8 mouse cellular contexts compared by ENCODE assay signal in the genomic region with DNA sequence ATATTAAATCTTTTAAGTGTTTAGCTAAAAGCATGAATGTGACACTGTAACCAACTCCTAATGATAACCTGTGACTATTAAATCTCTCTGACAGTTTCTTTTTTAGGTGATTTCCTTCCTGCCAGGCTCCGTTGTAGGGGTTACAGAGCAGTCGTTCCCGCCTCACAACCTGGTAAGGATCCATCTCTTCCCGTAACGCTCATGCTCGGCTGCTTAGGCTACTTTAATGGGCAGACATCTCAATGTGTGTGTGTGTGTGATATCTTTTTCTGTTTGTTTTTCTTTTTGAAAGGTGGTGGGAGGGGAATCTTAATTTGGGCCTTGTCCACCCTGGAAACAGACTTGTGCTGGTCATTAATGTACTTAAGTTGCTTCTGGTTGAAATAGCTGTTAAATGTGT. TPM values are rescaled to one million over a fixed set of nuclear protein-coding genes. Genes with fewer than 3 reads are reported as not detected.
A peak's percentile ranks its signal among the peaks of the same experiment; 100 is the strongest.
DNase-seq lines count a peak whose midpoint lies in the region; ATAC-seq and TF ChIP-seq lines count a peak whose summit lies in the region.

No protein-coding gene starts in this region.

- H3K4me3 ChIP-seq in lung, adult 2 months (replicated peaks; ENCODE audit: extremely low read depth, low read depth, low read length) = peak overlapping the region; percentile 65
- peak overlapping the region; percentile 95 for H3K4me3 ChIP-seq in bone marrow, adult 2 months (replicated peaks; ENCODE audit: control insufficient read depth, low read depth, low read length)
- H3K4me3 ChIP-seq in heart, embryonic 15.5 days = peak overlapping the region; percentile 98
- H3K4me3 ChIP-seq in liver, embryonic 14.5 days (ENCODE audit: insufficient read depth in 1 of 2, low read depth in 2 of 2, low read length in 2 of 2) = peak overlapping the region; percentile 85 to 87

- H3K4me1 ChIP-seq in lung, adult 2 months (ENCODE audit: control insufficient read depth, insufficient read depth, low read length) = peaks cover 2% of the 10 kb centered on the region; the same call in 1 of the 2 replicates
- no peaks in the 10 kb centered on the region; the same call in 1 of the 2 replicates for H3K4me1 ChIP-seq in bone marrow, adult 2 months (ENCODE audit: control insufficient read depth, insufficient read depth, low read length)
- H3K4me1 ChIP-seq in heart, embryonic 15.5 days (replicated peaks) = peaks cover 10% of the 10 kb centered on the region
- peaks cover 0 to 3% of the 10 kb centered on the region in 2 experiments; a peak in 2 of 4 replicates for H3K4me1 ChIP-seq in liver, embryonic 14.5 days (replicated peaks; ENCODE audit: control insufficient read depth in 2 of 2, insufficient read depth in 2 of 2, low read length in 1 of 2)

- ATAC-seq in heart, embryonic 15.5 days (replicated peaks; ENCODE audit: insufficient number of reproducible peaks, insufficient read depth, low FRiP score, low read depth) = no peak
- no peak for ATAC-seq in liver, embryonic 14.5 days (ENCODE audit: insufficient read depth)

- no peak for TF ChIP-seq POLR2A in lung, adult 2 months (IDR thresholded peaks at IDR 0.05; ENCODE audit: borderline replicate concordance, extremely low read depth, low read depth, low read length)
- TF ChIP-seq POLR2A in bone marrow, adult 2 months (IDR thresholded peaks at IDR 0.05; ENCODE audit: borderline replicate concordance, control insufficient read depth, low read depth, low read length) = no peak

- no peaks in the 10 kb centered on the region for H3K27me3 ChIP-seq in heart, embryonic 15.5 days
- no peaks in the 10 kb centered on the region for H3K27me3 ChIP-seq in liver, embryonic 14.5 days (ENCODE audit: control insufficient read depth, insufficient read depth, low read length)

- TF ChIP-seq EP300 in liver, embryonic 14.5 days (IDR thresholded peaks at IDR 0.05; ENCODE audit: low read depth) = no peak; the same call in 1 of the 2 replicates

- H3K36me3 ChIP-seq in heart, embryonic 15.5 days = no peaks in the 10 kb centered on the region; the same call in 1 of the 2 replicates
- peaks cover 16% of the 10 kb centered on the region for H3K36me3 ChIP-seq in liver, embryonic 14.5 days (replicated peaks; ENCODE audit: control insufficient read depth, insufficient read depth, low read depth)

- no peak for TF ChIP-seq CTCF in lung, adult 2 months (IDR thresholded peaks at IDR 0.05; ENCODE audit: insufficient read depth, low read length)
- no peak for TF ChIP-seq CTCF in bone marrow, adult 2 months (IDR thresholded peaks at IDR 0.05; ENCODE audit: control insufficient read depth, insufficient read depth, low read length)
- no peak for TF ChIP-seq CTCF in liver, embryonic 14.5 days (IDR thresholded peaks at IDR 0.05; ENCODE audit: low read depth)

- H3K9me3 ChIP-seq in heart, embryonic 15.5 days (replicated peaks) = no peaks in the 10 kb centered on the region
- H3K9me3 ChIP-seq in liver, embryonic 14.5 days (ENCODE audit: control insufficient read depth, low read length) = no peaks in the 10 kb centered on the region

- no peak overlapping the region for H3K27ac ChIP-seq in bone marrow, adult 2 months (ENCODE audit: control insufficient read depth, insufficient read depth, low read depth, low read length, poor library complexity)
- peak overlapping the region; percentile 99 for H3K27ac ChIP-seq in heart, embryonic 15.5 days
- H3K27ac ChIP-seq in liver, embryonic 14.5 days = peak overlapping the region; percentile 73

- DNase-seq in lung, adult 2 months = no peak
- DNase-seq in lung, postnatal 10 days = no peak
- DNase-seq in liver, embryonic 14.5 days (ENCODE audit: low read depth in 3 of 3, low spot score in 3 of 3) = peak in 1 of 3 experiments; percentile 20
- DNase-seq in ovary, adult 18-20 months (ENCODE audit: low spot score) = no peak
- DNase-seq in layer of hippocampus, postnatal 25 days (ENCODE audit: extremely low spot score in 1 of 2, low spot score in 1 of 2) = no peak
- no peak for DNase-seq in gastrocnemius, postnatal 36 days

- intact Hi-C loops in gastrocnemius, postnatal 36 days (cut with DNase I) = no loop called here

- peak overlapping the region; percentile 66 for H3K4me2 ChIP-seq in heart, embryonic 15.5 days
- H3K4me2 ChIP-seq in liver, embryonic 14.5 days (ENCODE audit: low read depth) = peak overlapping the region; percentile 78

- H3K9ac ChIP-seq in heart, embryonic 15.5 days = peak overlapping the region; percentile 97
- H3K9ac ChIP-seq in liver, embryonic 14.5 days (replicated peaks) = peak overlapping the region; percentile 83

- WGBS in lung, adult 2 months = 0% methylated on average over 6 of the region's 6 CpGs
- 2% methylated on average over 6 of the region's 6 CpGs for WGBS in bone marrow, adult 2 months
- under 1% methylated on average over 6 of the region's 6 CpGs for WGBS in heart, embryonic 15.5 days
- WGBS in liver, embryonic 14.5 days (ENCODE audit: insufficient replicate concordance) = under 1% methylated on average over 6 of the region's 6 CpGs

RNA-seq across cellular contexts. Expression of a gene that starts 1.7 kb away (rescaled TPM):
- 41.3 and 57.3 TPM in 2 replicates for polyA plus RNA-seq in lung, adult 2 months (2012; rRNA removed)
- polyA plus RNA-seq in bone marrow, adult 2 months (2011; ENCODE audit: insufficient read depth, insufficient read length, low replicate concordance, missing spikeins) = 36.7 and 56.8 TPM in 2 replicates
- polyA plus RNA-seq in heart, embryonic 15.5 days (2015; fragmentation: Nextera tagmentation; extraction: Ambion mirVana) = 17.0 and 18.5 TPM in 2 replicates
- polyA plus RNA-seq in liver, embryonic 14.5 days (2012; rRNA removed) = 25.2 and 37.8 TPM in 2 replicates
- 15.1 and 16.2 TPM in 2 replicates for polyA plus RNA-seq in liver, embryonic 14.5 days (2014; fragmentation: Nextera tagmentation; extraction: Ambion mirVana)
- 10 to 100 TPM; 70.3 to 88.1 TPM for total RNA-seq in layer of hippocampus, postnatal 25 days (2021)
- 10 to 100 TPM; 13.9 to 14.4 TPM for total RNA-seq in gastrocnemius, postnatal 36 days (2021)

RNA-seq across cellular contexts. Expression of a gene that starts 12.8 kb away (rescaled TPM):
- polyA plus RNA-seq in lung, adult 2 months (2012; rRNA removed) = 6.8 and 13.8 TPM in 2 replicates
- polyA plus RNA-seq in bone marrow, adult 2 months (2011; ENCODE audit: insufficient read depth, insufficient read length, low replicate concordance, missing spikeins) = 13.7 and 15.3 TPM in 2 replicates
- polyA plus RNA-seq in heart, embryonic 15.5 days (2015; fragmentation: Nextera tagmentation; extraction: Ambion mirVana) = 104 and 119 TPM in 2 replicates
- polyA plus RNA-seq in liver, embryonic 14.5 days (2012; rRNA removed) = 13.3 and 17.0 TPM in 2 replicates
- 45.9 and 47.7 TPM in 2 replicates for polyA plus RNA-seq in liver, embryonic 14.5 days (2014; fragmentation: Nextera tagmentation; extraction: Ambion mirVana)
- total RNA-seq in layer of hippocampus, postnatal 25 days (2021) = 10 to 100 TPM; 39.7 to 43.9 TPM
- 100 to 1,000 TPM in 1 of 2 experiments, 10 to 100 TPM in 1; 88.9 to 106 TPM for total RNA-seq in gastrocnemius, postnatal 36 days (2021)

RNA-seq across cellular contexts. Expression of a gene that starts 17.8 kb away (rescaled TPM):
- polyA plus RNA-seq in lung, adult 2 months (2012; rRNA removed) = 0.18 and 0.25 TPM in 2 replicates
- polyA plus RNA-seq in bone marrow, adult 2 months (2011; ENCODE audit: insufficient read depth, insufficient read length, low replicate concordance, missing spikeins) = not detected in 2 replicates
- 0.67 and 0.70 TPM in 2 replicates for polyA plus RNA-seq in heart, embryonic 15.5 days (2015; fragmentation: Nextera tagmentation; extraction: Ambion mirVana)
- 0.04 and 0.13 TPM in 2 replicates for polyA plus RNA-seq in liver, embryonic 14.5 days (2012; rRNA removed)
- not detected in 2 replicates for polyA plus RNA-seq in liver, embryonic 14.5 days (2014; fragmentation: Nextera tagmentation; extraction: Ambion mirVana)
- under 1 TPM; 0.40 to 0.69 TPM for total RNA-seq in layer of hippocampus, postnatal 25 days (2021)
- not detected for total RNA-seq in gastrocnemius, postnatal 36 days (2021)

RNA-seq across cellular contexts. Expression of a gene that starts 31.6 kb away (rescaled TPM):
- polyA plus RNA-seq in lung, adult 2 months (2012; rRNA removed) = 5.2 and 6.1 TPM in 2 replicates
- polyA plus RNA-seq in bone marrow, adult 2 months (2011; ENCODE audit: insufficient read depth, insufficient read length, low replicate concordance, missing spikeins) = 7.5 and 10.7 TPM in 2 replicates
- polyA plus RNA-seq in heart, embryonic 15.5 days (2015; fragmentation: Nextera tagmentation; extraction: Ambion mirVana) = 29.6 and 30.8 TPM in 2 replicates
- 3.3 and 5.6 TPM in 2 replicates for polyA plus RNA-seq in liver, embryonic 14.5 days (2012; rRNA removed)
- polyA plus RNA-seq in liver, embryonic 14.5 days (2014; fragmentation: Nextera tagmentation; extraction: Ambion mirVana) = 11.2 and 11.8 TPM in 2 replicates
- total RNA-seq in layer of hippocampus, postnatal 25 days (2021) = 10 to 100 TPM; 23.9 to 24.8 TPM
- 10 to 100 TPM; 16.0 to 17.9 TPM for total RNA-seq in gastrocnemius, postnatal 36 days (2021)

RNA-seq across cellular contexts. Expression of a gene that starts 32.3 kb away (rescaled TPM):
- polyA plus RNA-seq in lung, adult 2 months (2012; rRNA removed) = 0.14 and 1.3 TPM in 2 replicates
- polyA plus RNA-seq in bone marrow, adult 2 months (2011; ENCODE audit: insufficient read depth, insufficient read length, low replicate concordance, missing spikeins) = 2.6 and 11.7 TPM in 2 replicates
- polyA plus RNA-seq in heart, embryonic 15.5 days (2015; fragmentation: Nextera tagmentation; extraction: Ambion mirVana) = 6.3 and 8.6 TPM in 2 replicates
- polyA plus RNA-seq in liver, embryonic 14.5 days (2012; rRNA removed) = 0.44 and 0.45 TPM in 2 replicates
- polyA plus RNA-seq in liver, embryonic 14.5 days (2014; fragmentation: Nextera tagmentation; extraction: Ambion mirVana) = 0.33 and 0.51 TPM in 2 replicates
- total RNA-seq in layer of hippocampus, postnatal 25 days (2021) = 100 to 1,000 TPM; 264 to 282 TPM
- under 1 TPM; 0.36 to 0.72 TPM for total RNA-seq in gastrocnemius, postnatal 36 days (2021)
